10 mouse cellular contexts compared by ENCODE assay signal in the genomic region with DNA sequence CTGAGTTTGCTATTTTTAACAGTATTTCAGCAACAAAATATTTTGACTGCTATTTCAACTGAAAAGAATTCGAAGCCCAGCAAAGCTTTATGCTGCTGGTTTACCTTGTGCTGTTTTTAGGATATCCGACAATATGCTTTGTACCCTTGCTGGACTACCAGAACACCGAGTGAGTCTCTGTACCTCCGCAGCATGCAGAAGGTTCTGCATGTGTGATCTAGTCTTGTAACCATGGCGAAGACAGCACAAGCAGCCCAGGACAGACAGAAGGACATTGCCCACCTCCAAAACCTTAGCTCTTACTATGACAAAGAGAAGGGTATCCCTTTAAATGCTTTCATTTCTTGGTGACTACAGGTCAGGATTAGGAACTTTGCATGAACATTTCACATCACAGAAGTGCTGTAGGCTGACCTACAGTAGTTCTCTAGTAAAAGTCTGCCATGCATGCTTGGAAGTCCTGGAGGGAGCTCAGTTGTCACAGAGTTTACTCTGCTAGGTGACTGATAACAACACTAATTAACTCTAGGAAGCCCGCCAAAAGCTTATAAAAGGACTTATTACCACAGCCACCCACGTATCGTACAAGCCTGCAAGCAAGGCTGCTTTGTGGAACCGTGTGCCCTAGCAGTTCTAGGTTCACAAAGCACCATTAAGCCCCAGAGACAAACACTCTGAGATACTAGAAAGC. TPM values are rescaled to one million over a fixed set of nuclear protein-coding genes. Genes with fewer than 3 reads are reported as not detected.
DNase-seq lines count a peak whose midpoint lies in the region; ATAC-seq lines count a peak whose summit lies in the region.
"Had no signal": no experiment of that assay in that cellular context is flagged by ENCODE, and none has a peak within 500 bp of the region (broad histone marks: within the 10 kb centered on the region; RNA-seq: fewer than 3 reads in every experiment).

No protein-coding gene starts in this region.

- peak; percentile 37; the same call in 1 of the 2 replicates for ATAC-seq in kidney, embryonic 14.5 days (ENCODE audit: low FRiP score, low TSS enrichment)
- ATAC-seq in forebrain, embryonic 16.5 days: peak; percentile 84
- no peak for ATAC-seq in liver, embryonic 12.5 days

- no peak for DNase-seq in kidney, postnatal 10 days
- DNase-seq in Muller cell, postnatal 12 days (ENCODE audit: inconsistent ontology term): peak; percentile 84
- DNase-seq in right cerebral cortex, postnatal 4 days: no peak
- no peak for DNase-seq in frontal cortex, postnatal 36 days (ENCODE audit: low spot score in 2 of 2)
- DNase-seq in layer of hippocampus, postnatal 10 days (ENCODE audit: low spot score in 2 of 2): no peak

- H3K9me3 ChIP-seq in kidney, embryonic 14.5 days (ENCODE audit: control insufficient read depth, low read length): no peaks in the 10 kb centered on the region
- H3K9me3 ChIP-seq in forebrain, embryonic 16.5 days (ENCODE audit: control insufficient read depth, low read length): no peaks in the 10 kb centered on the region
- H3K9me3 ChIP-seq in liver, embryonic 12.5 days (replicated peaks): no peaks in the 10 kb centered on the region
- H3K9me3 ChIP-seq: neural tube, embryonic 12.5 days had no signal

- no peaks in the 10 kb centered on the region for H3K36me3 ChIP-seq in kidney, embryonic 14.5 days (ENCODE audit: control insufficient read depth, insufficient read depth, low read length)
- no peaks in the 10 kb centered on the region for H3K36me3 ChIP-seq in forebrain, embryonic 16.5 days (ENCODE audit: control insufficient read depth, insufficient read depth)
- H3K36me3 ChIP-seq in liver, embryonic 12.5 days: 0 out of 2 replicates have a peak, but pooled peaks cover 3% of the 10 kb centered on the region
- H3K36me3 ChIP-seq: neural tube, embryonic 12.5 days had no signal

- H3K4me3 ChIP-seq in kidney, embryonic 14.5 days (ENCODE audit: low read length): peak overlapping the region; percentile 18; the same call in 1 of the 2 replicates
- H3K4me3 ChIP-seq in forebrain, embryonic 16.5 days (replicated peaks; ENCODE audit: low read length): no peak overlapping the region
- H3K4me3 ChIP-seq in liver, embryonic 12.5 days: no peak overlapping the region; the same call in 1 of the 2 replicates
- H3K4me3 ChIP-seq: neural tube, embryonic 12.5 days had no signal

- peak overlapping the region; percentile 21 for H3K4me2 ChIP-seq in kidney, embryonic 14.5 days (replicated peaks; ENCODE audit: low read depth, low read length)
- H3K4me2 ChIP-seq in forebrain, embryonic 16.5 days (ENCODE audit: low read length): no peak overlapping the region
- H3K4me2 ChIP-seq in liver, embryonic 12.5 days: peak overlapping the region; percentile 14; the same call in 1 of the 2 replicates
- H3K4me2 ChIP-seq: neural tube, embryonic 12.5 days had no signal

- no peak overlapping the region for H3K27ac ChIP-seq in kidney, embryonic 14.5 days (ENCODE audit: low read depth, low read length)
- H3K27ac ChIP-seq in forebrain, embryonic 16.5 days (ENCODE audit: low read length): no peak overlapping the region
- peak overlapping the region; percentile 20; the same call in 1 of the 2 replicates for H3K27ac ChIP-seq in liver, embryonic 12.5 days
- H3K27ac ChIP-seq: neural tube, embryonic 12.5 days had no signal

- WGBS in kidney, embryonic 14.5 days: 59% methylated on average over 9 of the region's 9 CpGs
- 52% methylated on average over 9 of the region's 9 CpGs for WGBS in forebrain, embryonic 16.5 days
- 56% methylated on average over 9 of the region's 9 CpGs for WGBS in liver, embryonic 12.5 days (ENCODE audit: insufficient replicate concordance)

- peak overlapping the region; percentile 37; the same call in 1 of the 2 replicates for H3K9ac ChIP-seq in kidney, embryonic 14.5 days (ENCODE audit: low read depth, low read length)
- no peak overlapping the region for H3K9ac ChIP-seq in forebrain, embryonic 16.5 days (replicated peaks; ENCODE audit: low read depth, low read length)
- H3K9ac ChIP-seq in liver, embryonic 12.5 days: no peak overlapping the region
- H3K9ac ChIP-seq: neural tube, embryonic 12.5 days had no signal

- H3K4me1 ChIP-seq in kidney, embryonic 14.5 days (ENCODE audit: control insufficient read depth, insufficient read depth, low read length): peaks cover 38% of the 10 kb centered on the region
- peaks cover 6% of the 10 kb centered on the region for H3K4me1 ChIP-seq in forebrain, embryonic 16.5 days (replicated peaks; ENCODE audit: control insufficient read depth, insufficient read depth, low read length)
- peaks cover 44% of the 10 kb centered on the region for H3K4me1 ChIP-seq in liver, embryonic 12.5 days
- H3K4me1 ChIP-seq: neural tube, embryonic 12.5 days had no signal

- no peaks in the 10 kb centered on the region for H3K27me3 ChIP-seq in kidney, embryonic 14.5 days (ENCODE audit: control insufficient read depth, insufficient read depth, low read length)
- no peaks in the 10 kb centered on the region for H3K27me3 ChIP-seq in forebrain, embryonic 16.5 days (replicated peaks; ENCODE audit: control insufficient read depth, insufficient read depth, low read length)
- no peaks in the 10 kb centered on the region for H3K27me3 ChIP-seq in liver, embryonic 12.5 days (replicated peaks)
- H3K27me3 ChIP-seq: neural tube, embryonic 12.5 days had no signal

RNA-seq across cellular contexts. Expression of a gene that starts 1.6 kb away (rescaled TPM):
- 3.9 and 4.0 TPM in 2 replicates for polyA plus RNA-seq in kidney, embryonic 14.5 days (2014; fragmentation: Nextera tagmentation; extraction: Ambion mirVana)
- 1.1 and 1.3 TPM in 2 replicates for polyA plus RNA-seq in forebrain, embryonic 16.5 days (2015; fragmentation: Nextera tagmentation; extraction: Ambion mirVana)
- polyA plus RNA-seq in liver, embryonic 12.5 days (2016; fragmentation: Nextera tagmentation; extraction: Ambion mirVana): 1.8 and 2.1 TPM in 2 replicates
- under 1 TPM; 0.71 to 0.83 TPM for total RNA-seq in layer of hippocampus, postnatal 10 days (2021)

RNA-seq across cellular contexts. Expression of a gene that starts 47.8 kb away (rescaled TPM):
- polyA plus RNA-seq in kidney, embryonic 14.5 days (2014; fragmentation: Nextera tagmentation; extraction: Ambion mirVana): 0.17 and 0.42 TPM in 2 replicates
- 0.28 TPM in 1 of 2 replicates, not detected in the other for polyA plus RNA-seq in forebrain, embryonic 16.5 days (2015; fragmentation: Nextera tagmentation; extraction: Ambion mirVana)
- 0.08 TPM in 1 of 2 replicates, not detected in the other for polyA plus RNA-seq in liver, embryonic 12.5 days (2016; fragmentation: Nextera tagmentation; extraction: Ambion mirVana)
- total RNA-seq in layer of hippocampus, postnatal 10 days (2021): not detected
- total RNA-seq: layer of hippocampus, postnatal 25 days had no signal
